Mouse (Mus musculus): ENCODE measurements around the gene Arid3a. TPM values are rescaled to one million over a fixed set of nuclear protein-coding genes. Genes with fewer than 3 reads are reported as not detected.
A peak's percentile ranks its signal among the peaks of the same experiment; 100 is the strongest.
"Not testable (repeated sequence)": the region's sequence is repeated elsewhere in the genome, so short reads cannot be mapped to it uniquely, and the experiment has no call there.

Arid3a gene
- polyA plus RNA-seq, 1 experiment, result 12.5 TPM

DNA sequence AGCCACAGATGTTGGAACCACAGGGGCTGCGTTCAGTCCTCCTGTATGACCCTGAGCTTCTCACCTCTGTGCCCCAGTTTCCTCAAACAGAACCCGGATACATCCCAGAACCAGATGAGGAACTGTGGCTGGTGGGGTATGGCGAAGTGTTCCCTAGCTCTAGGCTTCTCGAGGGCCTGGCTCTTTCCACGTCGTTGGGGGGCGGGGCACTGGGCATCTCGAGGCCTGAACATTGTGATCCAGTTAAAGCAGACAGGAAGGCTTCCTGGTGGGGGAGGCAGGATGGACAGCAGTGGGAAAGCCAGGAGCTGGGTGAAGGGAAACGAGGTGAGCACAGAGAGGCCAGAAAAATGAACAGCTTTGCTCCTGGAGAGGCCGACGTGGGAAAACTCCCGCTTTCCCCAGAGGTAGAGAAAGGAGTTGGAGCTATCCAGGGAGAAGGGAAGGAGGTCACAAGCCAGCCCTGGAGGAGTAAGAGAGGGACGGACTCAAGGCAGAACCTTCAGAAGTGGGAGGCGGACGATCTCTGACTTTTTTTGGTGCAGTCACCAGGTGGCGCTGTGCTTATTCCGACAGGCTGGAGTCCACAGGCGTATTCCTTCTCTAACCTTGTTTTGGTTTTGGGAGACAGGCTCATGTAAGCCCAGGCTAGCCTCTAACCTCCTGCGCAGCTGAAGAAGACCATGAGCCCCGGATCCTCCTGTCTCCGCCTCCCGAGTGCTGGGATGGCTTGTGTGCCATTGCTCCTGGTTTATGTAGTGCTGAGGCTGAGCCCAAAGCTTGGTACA, 43.4 kb upstream of the Arid3a start:
- 30% methylated on average over 22 of the region's 22 CpGs for WGBS

DNA sequence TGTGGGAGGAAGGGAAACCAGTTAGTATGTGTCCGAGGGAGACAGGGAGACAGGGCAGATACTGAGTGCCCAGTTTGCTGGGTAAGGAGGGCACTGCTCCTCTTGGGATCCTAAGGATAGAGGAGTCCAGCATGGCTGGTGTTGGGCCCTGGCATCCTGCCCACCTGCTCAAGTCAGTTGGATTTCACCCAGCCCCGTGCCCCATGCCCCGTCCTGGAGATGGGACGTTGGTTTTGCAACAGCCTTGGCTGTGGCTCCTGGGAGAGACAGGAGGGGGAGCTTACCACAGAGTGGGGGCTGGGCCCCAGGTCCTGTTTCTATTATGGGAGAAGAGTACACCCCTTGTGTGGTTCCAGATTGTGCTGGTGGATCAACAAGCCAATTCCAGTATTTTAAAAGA, 42.4 kb upstream of the Arid3a start:
- DNase-seq, result no peak
- H3K36me3 ChIP-seq (ENCODE audit: control insufficient read depth, insufficient read depth, low read length), result no peaks in the 10 kb centered on the region
- H3K4me1 ChIP-seq (replicated peaks; ENCODE audit: control insufficient read depth, insufficient read depth, low read length), result peaks cover 8% of the 10 kb centered on the region; the same call in 1 of the 2 replicates
- TF ChIP-seq POLR2A (IDR thresholded peaks at IDR 0.05; ENCODE audit: control insufficient read depth, extremely low read depth, insufficient read depth, low read length, poor library complexity) (no peak), CTCF (IDR thresholded peaks at IDR 0.05; ENCODE audit: borderline replicate concordance, control insufficient read depth, extremely low read depth, insufficient read depth, low read length, poor library complexity) (no peak)
- 23% methylated on average over 4 of the region's 4 CpGs for WGBS
- H3K4me3 ChIP-seq (ENCODE audit: control insufficient read depth, insufficient read depth, low read length), result no peak overlapping the region
- H3K27ac ChIP-seq (ENCODE audit: control insufficient read depth, insufficient read depth, low read length), result no peak overlapping the region
- no peaks in the 10 kb centered on the region; the same call in 1 of the 2 replicates for H3K27me3 ChIP-seq (ENCODE audit: control insufficient read depth, insufficient read depth, low read length)

More for the DNA sequence above, 43.4 kb upstream of the Arid3a start:
- no peak for TF ChIP-seq POLR2A (IDR thresholded peaks at IDR 0.05; ENCODE audit: control insufficient read depth, extremely low read depth, insufficient read depth, low read length, poor library complexity)
- peak; percentile 64; the same call in 1 of the 2 replicates for TF ChIP-seq CTCF (IDR thresholded peaks at IDR 0.05; ENCODE audit: borderline replicate concordance, control insufficient read depth, extremely low read depth, insufficient read depth, low read length, poor library complexity)
- H3K4me3 ChIP-seq (ENCODE audit: control insufficient read depth, insufficient read depth, low read length), result no peak overlapping the region
- no peak overlapping the region for H3K27ac ChIP-seq (ENCODE audit: control insufficient read depth, insufficient read depth, low read length)
- no peaks in the 10 kb centered on the region for H3K36me3 ChIP-seq (ENCODE audit: control insufficient read depth, insufficient read depth, low read length)
- peak; percentile 67 for DNase-seq
- no peaks in the 10 kb centered on the region; the same call in 1 of the 2 replicates for H3K27me3 ChIP-seq (ENCODE audit: control insufficient read depth, insufficient read depth, low read length)
- peaks cover 8% of the 10 kb centered on the region for H3K4me1 ChIP-seq (replicated peaks; ENCODE audit: control insufficient read depth, insufficient read depth, low read length)

DNA sequence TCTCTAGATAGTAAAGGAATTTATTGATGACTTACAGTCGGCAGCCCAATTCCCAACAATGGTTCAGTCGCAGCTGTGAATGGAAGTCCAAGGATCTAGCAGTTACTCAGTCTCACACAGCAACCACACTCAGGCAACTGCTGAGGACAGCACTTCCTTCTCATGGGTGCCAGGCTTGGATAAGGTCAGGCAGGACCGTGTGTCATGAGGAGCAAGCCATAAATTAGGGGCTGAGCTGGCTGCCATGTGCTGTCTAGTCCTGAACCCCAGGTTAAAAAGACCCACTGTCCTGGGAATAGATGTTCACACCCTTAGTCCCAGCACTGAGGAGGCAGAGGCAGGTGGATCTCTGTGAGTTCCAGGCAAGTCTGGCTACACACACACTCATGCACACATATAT, 41.9 kb upstream of the Arid3a start:
- not testable (repeated sequence) for DNase-seq; H3K36me3 ChIP-seq (ENCODE audit: control insufficient read depth, insufficient read depth, low read length); H3K4me3 ChIP-seq (ENCODE audit: control insufficient read depth, insufficient read depth, low read length); H3K4me1 ChIP-seq (replicated peaks; ENCODE audit: control insufficient read depth, insufficient read depth, low read length); H3K27me3 ChIP-seq (ENCODE audit: control insufficient read depth, insufficient read depth, low read length); H3K27ac ChIP-seq (ENCODE audit: control insufficient read depth, insufficient read depth, low read length)
- WGBS, result 43% methylated on average over 3 of the region's 3 CpGs

DNA sequence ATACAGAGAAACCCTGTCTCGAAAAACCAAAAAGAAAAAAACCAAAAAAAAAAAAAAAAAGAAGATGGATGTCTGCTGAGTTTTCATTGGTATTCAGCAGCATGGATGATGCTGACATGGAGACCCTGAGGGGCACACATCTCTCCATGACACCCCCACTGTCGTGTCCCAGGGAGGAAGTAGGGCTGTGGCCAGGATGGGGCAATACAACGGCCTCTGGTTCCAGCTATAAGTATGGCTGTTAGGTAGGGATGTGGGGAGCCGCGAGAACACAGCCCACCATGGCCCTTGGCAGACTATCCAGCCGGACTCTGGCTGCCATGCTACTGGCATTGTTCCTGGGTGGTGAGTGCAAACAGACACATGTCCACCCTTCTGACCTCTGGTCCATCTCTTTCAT, 40.8 kb upstream of the Arid3a start, which contains the start of gene Elane:
TSS of gene Elane (plus strand) at position 194 of the 400 bp plus-strand sequence.
- 74% methylated on average over 6 of the region's 6 CpGs for WGBS
- TF ChIP-seq CTCF (IDR thresholded peaks at IDR 0.05; ENCODE audit: borderline replicate concordance, control insufficient read depth, extremely low read depth, insufficient read depth, low read length, poor library complexity) (no peak), POLR2A (IDR thresholded peaks at IDR 0.05; ENCODE audit: control insufficient read depth, extremely low read depth, insufficient read depth, low read length, poor library complexity) (no peak)
- no peak within 1 kb of the TSS for H3K27ac ChIP-seq (ENCODE audit: control insufficient read depth, insufficient read depth, low read length)

DNA sequence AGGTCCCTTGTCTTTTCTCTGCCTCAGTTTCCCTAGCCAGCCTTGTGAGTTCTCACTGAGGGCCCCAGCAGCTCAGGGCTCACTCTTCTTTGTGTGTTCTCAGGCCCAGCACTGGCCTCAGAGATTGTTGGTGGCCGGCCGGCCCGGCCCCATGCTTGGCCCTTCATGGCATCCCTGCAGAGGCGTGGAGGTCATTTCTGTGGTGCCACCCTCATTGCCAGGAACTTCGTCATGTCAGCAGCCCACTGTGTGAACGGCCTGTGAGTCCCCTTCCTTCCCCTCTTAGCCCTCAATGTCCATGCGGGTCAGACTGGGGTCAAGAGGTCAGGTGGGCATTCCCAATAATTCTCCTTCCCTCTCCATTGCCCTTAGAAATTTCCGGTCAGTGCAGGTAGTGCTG, 40.2 kb upstream of the Arid3a start:
- 87% methylated on average over 8 of the region's 8 CpGs for WGBS
- Histone ChIP-seq H3K27ac (ENCODE audit: control insufficient read depth, insufficient read depth, low read length) (no peak overlapping the region), H3K36me3 (ENCODE audit: control insufficient read depth, insufficient read depth, low read length) (no peaks in the 10 kb centered on the region), H3K4me3 (ENCODE audit: control insufficient read depth, insufficient read depth, low read length) (no peak overlapping the region), H3K4me1 (replicated peaks; ENCODE audit: control insufficient read depth, insufficient read depth, low read length) (0 out of 2 replicates have a peak, but pooled peaks cover 4% of the 10 kb centered on the region), H3K27me3 (ENCODE audit: control insufficient read depth, insufficient read depth, low read length) (no peaks in the 10 kb centered on the region; the same call in 1 of the 2 replicates)
- no peak for DNase-seq
- no peak for TF ChIP-seq CTCF (IDR thresholded peaks at IDR 0.05; ENCODE audit: borderline replicate concordance, control insufficient read depth, extremely low read depth, insufficient read depth, low read length, poor library complexity)
- no peak for TF ChIP-seq POLR2A (IDR thresholded peaks at IDR 0.05; ENCODE audit: control insufficient read depth, extremely low read depth, insufficient read depth, low read length, poor library complexity)

More for the DNA sequence above, 40.8 kb upstream of the Arid3a start, which contains the start of gene Elane:
- 0 out of 2 replicates have a peak, but pooled peaks cover 4% of the 10 kb centered on the region for H3K4me1 ChIP-seq (replicated peaks; ENCODE audit: control insufficient read depth, insufficient read depth, low read length)
- no peak for DNase-seq
- H3K4me3 ChIP-seq (ENCODE audit: control insufficient read depth, insufficient read depth, low read length), result no peak within 1 kb of the TSS
- no peaks in the 10 kb centered on the region; the same call in 1 of the 2 replicates for H3K27me3 ChIP-seq (ENCODE audit: control insufficient read depth, insufficient read depth, low read length)
- H3K36me3 ChIP-seq (ENCODE audit: control insufficient read depth, insufficient read depth, low read length), result no peaks in the 10 kb centered on the region

DNA sequence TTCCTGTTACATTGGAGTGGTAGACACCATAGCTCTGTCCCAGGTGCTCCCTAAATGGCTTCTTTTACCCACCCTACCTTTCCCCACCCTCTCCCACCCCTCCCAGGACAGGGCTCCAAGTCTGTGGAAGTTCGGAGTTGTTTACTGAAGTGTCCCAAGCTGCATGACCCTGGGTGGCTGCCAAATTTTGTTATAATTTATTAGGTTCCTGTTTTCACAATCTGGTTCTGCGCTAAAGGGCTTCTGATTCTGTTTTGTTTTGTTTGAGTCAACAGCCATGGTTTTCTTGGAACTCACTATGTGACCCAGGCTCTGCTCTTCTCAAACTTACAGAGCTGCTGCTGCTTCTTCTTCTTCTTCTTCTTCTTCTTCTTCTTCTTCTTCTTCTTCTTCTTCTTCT, 37.5 kb upstream of the Arid3a start:
- TF ChIP-seq POLR2A (IDR thresholded peaks at IDR 0.05; ENCODE audit: control insufficient read depth, extremely low read depth, insufficient read depth, low read length, poor library complexity) (no peak), CTCF (IDR thresholded peaks at IDR 0.05; ENCODE audit: borderline replicate concordance, control insufficient read depth, extremely low read depth, insufficient read depth, low read length, poor library complexity) (no peak)

More for the DNA sequence above, 37.5 kb upstream of the Arid3a start:
- no peaks in the 10 kb centered on the region for H3K36me3 ChIP-seq (ENCODE audit: control insufficient read depth, insufficient read depth, low read length)
- no peak overlapping the region for H3K27ac ChIP-seq (ENCODE audit: control insufficient read depth, insufficient read depth, low read length)
- 33% methylated on average over 2 of the region's 2 CpGs for WGBS
- H3K4me1 ChIP-seq (replicated peaks; ENCODE audit: control insufficient read depth, insufficient read depth, low read length), result no peaks in the 10 kb centered on the region
- DNase-seq, result no peak
- H3K4me3 ChIP-seq (ENCODE audit: control insufficient read depth, insufficient read depth, low read length), result no peak overlapping the region
- H3K27me3 ChIP-seq (ENCODE audit: control insufficient read depth, insufficient read depth, low read length), result no peaks in the 10 kb centered on the region
